Mouse (Mus musculus) cerebellum, adult 2 months (tissue): ENCODE data around the gene Tle6.
A peak's percentile ranks its signal among the peaks of the same experiment; 100 is the strongest.

Experiments used
- CTCF ChIP-seq: fragments of 200-500 bp; IDR thresholded peaks from 2 replicates; pipeline ENCODE4 v1.5.1; 2011; ENCODE audit warnings: low read depth, mild to moderate bottlenecking, control low read depth, low read length, moderate library complexity, borderline replicate concordance; ENCODE audit not compliant: insufficient read depth
- POLR2A ChIP-seq: fragments of 200-500 bp; IDR thresholded peaks from 2 replicates; pipeline ENCODE4 v1.6.1; 2011; ENCODE audit warnings: low read length, control low read depth, borderline replicate concordance; ENCODE audit not compliant: insufficient read depth

DNA sequence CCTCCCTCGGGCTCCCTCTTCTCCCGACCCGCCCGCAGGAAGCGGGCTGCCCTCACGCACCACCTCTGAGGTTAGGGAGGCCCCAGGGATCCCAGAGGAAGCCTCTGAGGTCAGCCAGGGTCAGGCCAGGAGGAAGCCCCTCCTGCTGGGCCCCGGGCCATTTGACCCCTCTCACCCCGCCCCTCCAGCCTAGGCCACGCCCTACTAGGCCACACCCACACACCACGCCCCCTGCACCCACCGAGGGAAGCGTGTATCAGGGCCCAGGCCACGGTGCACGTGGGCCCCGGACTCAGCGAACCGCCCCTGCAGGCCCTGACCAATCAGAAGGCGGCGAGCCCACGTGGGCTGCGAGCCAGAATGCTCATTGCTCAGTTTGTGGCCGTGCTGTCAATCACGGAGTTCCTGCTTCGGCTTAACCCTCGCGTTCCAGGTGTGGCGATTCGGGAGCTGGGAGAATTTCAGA, at the start of gene Tle6:
- TF ChIP-seq CTCF (no peak), POLR2A (0 out of 2 replicates have a peak, but pooled peaks have one; percentile 10)
